Mouse (Mus musculus) gastrocnemius, adult 18-20 months (tissue): ENCODE results near the gene Cxcl16. TPM values are rescaled to one million over a fixed set of nuclear protein-coding genes. Genes with fewer than 3 reads are reported as not detected.

Experiments used
- DNase-seq: peaks from one replicate; pipeline ENCODE4 v3.0.0; 2021; ENCODE audit warnings: low spot score
- microRNA-seq: library from miRNA; unstranded; fragments of <30 nt; microRNA quantifications from one replicate; pipeline ENCODE4 v1.2.0, GENCODE M21; 2021
- total RNA-seq, 2 experiments: library from RNA; stranded (reverse); gene quantifications; 2 replicates each; pipeline ENCODE4 v1.2.3; 2021

Cxcl16 gene
- total RNA-seq, 2 experiments from 2014 or later, result 0.73 to 1.2 TPM

GRCm38 (mm10) chr11:70412591-70412990 is 47.2 kb downstream of the Cxcl16 start:
- DNase-seq, result no peak

GRCm38 (mm10) chr11:70410297-70410643 is 49.5 kb downstream of the Cxcl16 start:
- no peak for DNase-seq

DNA sequence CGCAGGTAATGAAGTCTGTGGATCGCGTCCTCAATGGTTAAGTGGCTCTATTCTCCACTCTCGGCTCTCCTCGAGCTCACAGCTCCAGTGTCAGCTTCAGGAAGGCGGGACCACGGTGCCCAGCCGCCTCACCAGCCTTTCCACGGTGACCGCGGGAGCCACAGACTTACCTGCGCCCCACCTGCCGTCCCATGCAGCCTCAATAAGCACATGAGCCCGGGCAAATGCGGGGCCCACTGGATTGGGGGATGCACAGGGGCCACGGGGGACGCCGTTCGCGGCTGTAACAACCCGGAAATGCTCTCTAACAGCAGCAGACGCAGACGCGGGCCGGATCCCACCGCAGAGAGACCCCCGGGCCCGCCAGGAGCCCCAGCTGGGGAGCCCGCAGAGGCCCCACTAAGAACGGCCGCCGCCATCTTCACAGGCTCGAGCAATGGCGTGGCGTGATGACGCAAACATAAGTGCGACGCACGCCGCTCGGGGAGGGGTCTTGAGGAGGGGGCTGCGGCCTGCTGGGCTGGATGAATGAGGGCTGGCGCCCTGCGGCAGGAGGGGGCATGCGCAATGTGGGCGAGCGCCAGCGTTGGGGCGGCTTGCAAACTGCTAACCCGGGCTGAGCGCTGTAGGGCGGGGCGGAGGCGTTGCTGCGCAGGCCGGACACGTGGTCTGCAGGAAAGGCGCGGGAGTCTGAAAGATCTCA is 50.0 kb downstream of the Cxcl16 start, which contains the start of gene Pelp1:
Pelp1 (minus strand) TSS at position 438 of the 703 bp plus-strand sequence.
- DNase-seq, result peak; percentile 73

Small RNAs within 50 kb of the gene (microRNA-seq; reads per million reads assigned to microRNA genes)
- not detected for gene Mir7115

Other genes starting within 250 kb of the Cxcl16 start
- under 1 TPM in 1 of 2 experiments, not detected in 1; 0.50 TPM for gene Slc16a11, start 247.2 kb downstream of the Cxcl16 start, total RNA-seq
- gene Slc16a13, start 238.9 kb downstream of the Cxcl16 start, total RNA-seq, result under 1 TPM; 0.14 to 0.50 TPM
- 1 to 10 TPM in 1 of 2 experiments, under 1 TPM in 1; 0.82 to 5.1 TPM for gene Bcl6b, start 230.2 kb downstream of the Cxcl16 start, total RNA-seq
- 10 to 100 TPM; 30.3 to 30.7 TPM for gene 0610010K14Rik, start 222.1 kb downstream of the Cxcl16 start, total RNA-seq
- 1 to 10 TPM; 3.2 to 3.3 TPM for gene Gm21988, start 220.2 kb downstream of the Cxcl16 start, total RNA-seq
- gene Rnasek, start 220.1 kb downstream of the Cxcl16 start, total RNA-seq, result 100 to 1,000 TPM; 120 to 133 TPM
- gene Alox12, start 204.6 kb downstream of the Cxcl16 start, total RNA-seq, result 1 to 10 TPM; 1.2 to 1.5 TPM
- not detected for gene Alox12e, start 137.4 kb downstream of the Cxcl16 start, total RNA-seq
- gene Alox15, start 108.0 kb downstream of the Cxcl16 start, total RNA-seq, result under 1 TPM; 0.12 to 0.34 TPM
- gene Pelp1, start 50.0 kb downstream of the Cxcl16 start, total RNA-seq, result 10 to 100 TPM; 17.9 to 19.2 TPM
- 1 to 10 TPM; 7.6 to 9.0 TPM for gene Arrb2, start 27.3 kb downstream of the Cxcl16 start, total RNA-seq
- gene Med11, start 8.1 kb downstream of the Cxcl16 start, total RNA-seq, result 1 to 10 TPM; 4.2 to 4.9 TPM
- under 1 TPM; 0.19 to 0.25 TPM for gene Zmynd15, start 551 bp downstream of the Cxcl16 start, total RNA-seq
- not detected for gene Tm4sf5, start 45.3 kb upstream of the Cxcl16 start, total RNA-seq
- gene Vmo1, start 54.6 kb upstream of the Cxcl16 start, total RNA-seq, result not detected
- gene Gltpd2, start 59.2 kb upstream of the Cxcl16 start, total RNA-seq, result not detected
- gene Psmb6, start 65.4 kb upstream of the Cxcl16 start, total RNA-seq, result 100 to 1,000 TPM; 226 to 241 TPM
- gene Gm40193, start 73.0 kb upstream of the Cxcl16 start, total RNA-seq, result not detected
- 10 to 100 TPM; 12.2 to 17.7 TPM for gene Pld2, start 80.1 kb upstream of the Cxcl16 start, total RNA-seq
- 10 to 100 TPM; 28.8 to 34.1 TPM for gene Mink1, start 102.9 kb upstream of the Cxcl16 start, total RNA-seq
- gene 4930544D05Rik, start 155.9 kb upstream of the Cxcl16 start, total RNA-seq, result not detected
- 10 to 100 TPM; 14.7 to 20.6 TPM for gene Chrne, start 159.2 kb upstream of the Cxcl16 start, total RNA-seq
- under 1 TPM in 1 of 2 experiments, not detected in 1; 0.09 TPM for gene Gp1ba, start 179.1 kb upstream of the Cxcl16 start, total RNA-seq
- gene Rnf167, start 187.3 kb upstream of the Cxcl16 start, total RNA-seq, result 10 to 100 TPM; 35.3 to 37.2 TPM
- gene Slc25a11, start 187.5 kb upstream of the Cxcl16 start, total RNA-seq, result 100 to 1,000 TPM; 292 to 304 TPM
- gene Pfn1, start 194.7 kb upstream of the Cxcl16 start, total RNA-seq, result 100 to 1,000 TPM; 217 to 233 TPM
- gene Eno3, start 197.2 kb upstream of the Cxcl16 start, total RNA-seq, result 1,000 to 10,000 TPM; 5,616 to 7,081 TPM
- 100 to 1,000 TPM in 1 of 2 experiments, 10 to 100 TPM in 1; 83.4 to 103 TPM for gene Spag7, start 209.4 kb upstream of the Cxcl16 start, total RNA-seq
- gene Camta2, start 228.1 kb upstream of the Cxcl16 start, total RNA-seq, result 10 to 100 TPM; 40.6 TPM
- gene Inca1, start 240.2 kb upstream of the Cxcl16 start, total RNA-seq, result 1 to 10 TPM; 4.1 to 6.4 TPM
- gene Kif1c, start 240.6 kb upstream of the Cxcl16 start, total RNA-seq, result 100 to 1,000 TPM; 587 to 632 TPM